Mouse (Mus musculus) CH12.LX (cell line): ENCODE measurements around the gene Ern1.

Experiments
- CHD2 ChIP-seq: IDR thresholded peaks from 2 replicates; pipeline ENCODE4 v1.6.1; 2011; ENCODE audit warnings: low read length, improper control_type of control experiment
- CTCF ChIP-seq, 2 experiments: IDR thresholded peaks in 1 of 2; conservative IDR thresholded peaks in 1 of 2; 2 replicates each; pipeline ENCODE4 v1.5.1; 2011 to 2012; ENCODE audit warnings: low read depth in 2 of 2, low read length in 2 of 2, improper control_type of control experiment in 1 of 2, inconsistent platforms in 1 of 2, mild to moderate bottlenecking in 1 of 2, moderate library complexity in 1 of 2
- ETS1 ChIP-seq: conservative IDR thresholded peaks from 2 replicates; pipeline ENCODE4 v1.6.1; 2012; ENCODE audit warnings: low read depth, mild to moderate bottlenecking, inconsistent platforms, low read length, improper control_type of control experiment, moderate library complexity
- POLR2A ChIP-seq: IDR thresholded peaks from 2 replicates; pipeline ENCODE4 v1.6.1; 2011; ENCODE audit warnings: low read depth, mild to moderate bottlenecking, improper control_type of control experiment, low read length
- ZKSCAN1 ChIP-seq: IDR thresholded peaks from 2 replicates; pipeline ENCODE4 v1.6.1; 2012; ENCODE audit warnings: low read depth, inconsistent platforms, low read length, improper control_type of control experiment, borderline replicate concordance

DNA sequence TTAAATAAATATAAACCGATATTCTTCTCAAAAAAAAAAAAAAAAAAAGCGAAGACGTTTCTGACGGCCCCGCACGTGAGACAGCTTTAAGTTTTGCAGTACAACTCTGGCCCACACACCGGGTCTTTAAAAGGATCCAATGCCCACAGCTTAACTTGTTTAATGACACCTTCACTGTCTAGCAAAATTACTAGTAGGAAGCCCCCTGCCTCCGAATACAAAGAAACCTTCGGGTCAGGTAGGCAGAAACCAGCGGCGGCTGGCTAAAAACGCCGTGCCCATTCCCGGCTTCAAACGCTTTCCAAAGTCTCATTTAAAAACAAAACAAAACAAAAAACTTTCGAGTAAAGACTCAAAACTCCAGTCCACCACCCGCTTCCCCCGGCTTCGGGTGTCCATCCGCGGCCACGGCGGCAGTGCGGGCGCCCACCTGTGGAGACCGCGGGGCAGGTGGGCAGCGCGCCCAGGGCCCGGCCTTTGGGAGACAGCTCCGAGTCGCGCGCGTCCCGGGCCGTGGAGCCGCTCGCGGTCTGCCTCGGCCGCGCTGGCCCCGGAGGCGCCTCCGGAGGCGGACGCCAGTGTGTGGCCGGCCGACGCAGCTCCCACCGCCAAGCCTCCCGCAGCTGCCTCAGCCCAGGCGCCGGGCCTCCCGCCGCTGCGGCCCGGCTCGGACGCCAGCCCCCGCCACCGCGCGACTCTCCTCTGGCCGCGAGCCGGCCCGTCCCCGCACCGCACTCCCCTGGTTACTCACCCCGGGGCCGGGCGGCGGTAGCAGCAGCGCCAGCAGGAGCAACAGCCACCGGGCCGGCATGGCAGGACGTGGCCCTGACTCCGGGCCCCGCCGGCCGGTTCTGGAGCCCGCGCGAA lies 553 bp downstream of the Ern1 start:
- TF ChIP-seq ETS1 (no peak), POLR2A (no peak), ZKSCAN1 (no peak), CTCF (conservative IDR thresholded peaks at IDR 0.05 in 1 of 2, IDR thresholded peaks at IDR 0.05 in 1 of 2; ENCODE audit: low read depth in 2 of 2, low read length in 2 of 2) (no peak; a peak in 1 of 4 replicates), CHD2 (no peak)
